Mouse (Mus musculus) CD4-positive, CD25-positive, alpha-beta regulatory T cell, adult 4 months (primary cell): ENCODE measurements around the gene Shtn1. TPM values are rescaled to one million over a fixed set of nuclear protein-coding genes. Genes with fewer than 3 reads are reported as not detected.

Experiments used
- ATAC-seq: one replicate; pipeline ENCODE4 v1.8.0; 2017
- polyA plus RNA-seq, 2 experiments: library from polyadenylated mRNA; unstranded; fragments of 100-300 nt; shearing (Covaris generic); gene quantifications; one replicate each; pipeline ENCODE4 v1.2.1; 2017

Shtn1 gene
- polyA plus RNA-seq, 2 experiments from 2014 or later, result 0.90 to 2.9 TPM

GRCm38 (mm10) chr19:58968731-58969506, 107.0 kb downstream of the Shtn1 start:
- ATAC-seq, result no peak

- no peak for ATAC-seq
Observed at GRCm38 (mm10) chr19:58963011-58963410, 112.9 kb downstream of the Shtn1 start.

- no peak for ATAC-seq
Observed at GRCm38 (mm10) chr19:58954779-58955178, 121.1 kb downstream of the Shtn1 start.

GRCm38 (mm10) chr19:58952236-58952635, 123.7 kb downstream of the Shtn1 start:
- ATAC-seq, result no peak

- ATAC-seq, result no peak
Observed at GRCm38 (mm10) chr19:58951521-58951920, 124.4 kb downstream of the Shtn1 start.

GRCm38 (mm10) chr19:58945959-58946358, 129.9 kb downstream of the Shtn1 start:
- ATAC-seq, result no peak

- ATAC-seq, result peak; percentile 94
Observed at GRCm38 (mm10) chr19:58942841-58943828, 132.8 kb downstream of the Shtn1 start, which contains the start of the genes Eno4 and Hspa12a. Eno4 (plus strand) TSS chr19:58943425. Hspa12a (minus strand) TSS chr19:58943654.

GRCm38 (mm10) chr19:58933062-58933461, 142.8 kb downstream of the Shtn1 start:
- no peak for ATAC-seq

GRCm38 (mm10) chr19:58931081-58931800, 144.7 kb downstream of the Shtn1 start:
- ATAC-seq, result no peak

Other genes starting within 250 kb of the Shtn1 start
- not detected for gene Eno4, start 132.7 kb downstream of the Shtn1 start, polyA plus RNA-seq
- 1 to 10 TPM in 1 of 2 experiments, under 1 TPM in 1; 0.98 to 2.1 TPM for gene Hspa12a, start 132.4 kb downstream of the Shtn1 start, polyA plus RNA-seq
- not detected for gene Vax1, start 94.0 kb upstream of the Shtn1 start, polyA plus RNA-seq
- not detected for gene Kcnk18, start 143.1 kb upstream of the Shtn1 start, polyA plus RNA-seq
- gene Slc18a2, start 184.8 kb upstream of the Shtn1 start, polyA plus RNA-seq, result 10 to 100 TPM; 21.1 to 28.6 TPM
- 100 to 1,000 TPM in 1 of 2 experiments, 10 to 100 TPM in 1; 76.5 to 637 TPM for gene Rps12-ps3, start 246.2 kb upstream of the Shtn1 start, polyA plus RNA-seq